Mouse (Mus musculus): ENCODE measurements at regions not wholly inside any gene's neighbourhood (a gene's known extent, or its start where the extent isn't known, plus 50 kb on each side); places are given as distances from the start of the nearest gene placed in this dataset.

DNA sequence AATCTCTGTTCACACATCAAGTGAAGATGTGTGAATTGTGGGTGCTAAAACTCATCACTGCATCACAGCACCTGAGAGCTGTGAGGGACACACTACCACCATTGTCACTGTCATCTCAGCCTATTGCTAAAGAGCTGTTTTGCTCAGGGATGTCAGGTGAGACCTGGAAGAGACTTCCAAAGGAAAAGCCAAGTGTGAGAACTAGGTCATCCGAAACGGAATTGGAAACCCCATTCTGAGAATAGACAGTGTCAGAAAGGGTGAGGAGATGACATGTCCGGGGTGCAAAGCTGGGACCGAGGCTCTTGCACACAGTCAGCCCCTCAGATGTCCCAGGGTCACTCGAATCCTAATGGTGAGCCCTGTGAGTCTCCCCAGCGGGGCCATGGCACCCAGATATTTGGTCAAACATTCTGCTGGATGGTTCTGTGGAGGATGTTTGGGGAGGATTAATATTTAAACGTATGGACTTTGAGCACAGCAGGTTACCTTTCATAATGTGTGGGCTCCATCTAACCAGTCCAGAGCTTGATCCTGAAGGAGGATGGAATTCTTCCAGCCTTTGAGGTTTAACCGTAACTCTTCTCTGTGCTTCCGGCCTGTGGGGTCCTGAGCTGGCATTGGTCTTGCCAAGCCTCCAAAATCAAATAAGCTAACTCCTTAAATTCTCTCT lies 150.3 kb downstream of the Rpl14 start:
- in situ Hi-C loops (cut with MboI, MseI) = no loop called here

DNA sequence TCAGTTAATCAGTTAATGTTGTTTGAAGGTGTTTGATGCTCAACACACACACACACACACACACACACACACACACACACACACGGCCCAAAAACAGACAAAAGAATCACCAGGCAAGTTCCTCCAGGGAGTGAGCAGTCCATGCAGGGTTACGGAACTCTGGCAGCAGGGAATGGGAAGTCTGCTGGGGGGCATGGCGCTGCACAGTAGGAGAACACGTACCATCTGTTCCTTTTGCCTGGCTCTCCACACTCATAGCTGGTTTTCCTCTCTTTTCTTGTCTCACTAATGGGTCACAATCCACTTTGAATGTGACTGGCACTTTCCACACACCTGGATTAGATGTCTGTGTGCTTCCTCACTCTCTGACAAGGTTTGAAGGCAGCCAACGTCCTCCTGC lies 151.8 kb downstream of the Rpl14 start:
- in situ Hi-C loops (cut with MboI, MseI) = no loop called here

DNA sequence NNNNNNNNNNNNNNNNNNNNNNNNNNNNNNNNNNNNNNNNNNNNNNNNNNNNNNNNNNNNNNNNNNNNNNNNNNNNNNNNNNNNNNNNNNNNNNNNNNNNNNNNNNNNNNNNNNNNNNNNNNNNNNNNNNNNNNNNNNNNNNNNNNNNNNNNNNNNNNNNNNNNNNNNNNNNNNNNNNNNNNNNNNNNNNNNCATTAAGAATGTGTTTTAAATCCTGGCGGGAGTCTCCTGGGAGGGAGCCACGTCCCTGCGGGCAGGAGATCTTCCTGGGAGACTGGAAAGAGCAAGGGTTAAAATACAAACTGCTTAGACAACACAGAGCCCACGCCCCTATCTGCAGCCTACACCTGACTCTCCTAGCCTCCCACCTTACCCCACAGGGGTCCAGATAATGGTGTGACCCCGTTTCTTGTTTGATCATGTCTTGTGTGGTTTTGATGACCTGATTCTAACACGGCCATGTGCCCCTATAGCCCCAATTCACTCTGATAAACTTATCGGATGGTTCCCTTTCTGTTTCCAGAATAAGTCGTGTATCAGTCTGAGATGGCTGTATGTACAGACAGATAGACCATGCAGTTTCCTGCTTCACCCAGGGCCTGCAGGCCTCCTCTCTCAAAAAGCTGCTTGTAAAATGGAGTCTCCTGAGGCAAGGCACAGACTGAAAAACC lies 160.8 kb downstream of the Rpl14 start:
- in situ Hi-C loops (cut with MboI, MseI) = no loop called here

DNA sequence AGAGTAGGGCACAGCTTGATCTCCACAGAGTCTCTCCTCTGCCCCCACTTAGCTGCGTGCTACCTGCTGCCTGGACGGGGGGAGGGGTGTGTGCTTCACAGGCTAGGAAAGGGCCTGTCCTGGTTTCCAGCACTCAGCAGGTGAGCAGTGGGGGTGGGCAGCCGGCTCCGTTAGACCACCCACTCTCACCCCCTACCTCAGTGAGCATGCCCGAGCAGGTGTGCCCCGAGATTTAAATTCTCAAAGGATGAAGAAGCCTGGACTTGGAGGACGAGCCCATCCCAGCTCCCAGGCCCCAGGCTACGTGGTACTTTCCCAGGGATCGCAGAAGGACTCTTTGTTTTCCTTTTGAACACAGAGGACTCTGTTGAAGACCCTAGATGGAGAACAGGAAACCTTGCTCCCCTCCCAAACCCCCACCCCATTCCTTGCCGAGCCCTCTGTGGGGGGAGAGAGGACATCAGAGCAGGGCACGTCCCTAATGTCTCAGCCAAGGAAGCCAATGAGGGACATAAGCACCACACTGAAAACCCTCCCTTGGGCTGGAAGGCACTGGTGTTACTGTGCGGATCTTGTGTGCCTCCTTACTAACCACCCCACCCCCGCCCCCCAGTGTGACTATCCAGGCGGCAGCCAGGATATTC lies 161.5 kb downstream of the Rpl14 start:
- in situ Hi-C loops (cut with MboI, MseI) = no loop called here

DNA sequence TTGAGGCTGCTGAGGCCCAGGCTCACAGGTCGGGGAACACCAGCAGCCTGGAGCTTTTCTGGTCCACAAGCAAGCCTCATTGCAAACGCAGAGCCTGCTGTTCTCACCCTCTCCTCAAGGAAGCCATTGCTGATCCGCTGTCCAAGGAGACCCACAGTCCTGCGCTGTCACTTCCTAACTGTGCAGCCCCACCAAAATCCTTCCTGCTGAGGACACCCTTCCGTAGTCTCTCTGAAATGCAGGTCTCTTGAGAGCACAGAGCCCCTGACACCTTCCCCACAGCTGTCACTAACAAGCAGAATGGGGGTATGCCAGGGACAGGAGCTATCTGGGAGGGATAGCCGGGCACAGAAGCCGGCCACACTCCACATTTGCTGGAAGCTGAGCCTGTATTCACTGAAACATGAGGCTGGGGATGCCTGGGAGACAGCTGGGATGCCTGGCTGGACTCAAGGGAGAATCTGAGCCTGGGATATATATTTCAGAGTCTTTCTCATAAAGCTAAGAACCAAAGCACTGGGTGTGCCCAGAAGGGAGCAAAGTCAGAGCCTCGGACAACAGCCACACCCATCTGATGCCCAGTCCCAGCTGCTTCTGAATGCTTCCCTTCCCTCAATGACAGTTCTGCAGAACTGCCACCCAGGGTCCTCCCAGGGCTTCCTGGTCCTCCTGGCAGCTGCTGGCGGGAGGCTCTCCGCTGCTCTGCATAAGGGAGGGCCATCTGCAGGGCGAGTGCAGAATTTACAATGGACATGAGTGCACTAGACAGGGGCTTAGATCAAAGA lies 162.6 kb downstream of the Rpl14 start:
- in situ Hi-C loops (cut with MboI, MseI) = no loop called here

DNA sequence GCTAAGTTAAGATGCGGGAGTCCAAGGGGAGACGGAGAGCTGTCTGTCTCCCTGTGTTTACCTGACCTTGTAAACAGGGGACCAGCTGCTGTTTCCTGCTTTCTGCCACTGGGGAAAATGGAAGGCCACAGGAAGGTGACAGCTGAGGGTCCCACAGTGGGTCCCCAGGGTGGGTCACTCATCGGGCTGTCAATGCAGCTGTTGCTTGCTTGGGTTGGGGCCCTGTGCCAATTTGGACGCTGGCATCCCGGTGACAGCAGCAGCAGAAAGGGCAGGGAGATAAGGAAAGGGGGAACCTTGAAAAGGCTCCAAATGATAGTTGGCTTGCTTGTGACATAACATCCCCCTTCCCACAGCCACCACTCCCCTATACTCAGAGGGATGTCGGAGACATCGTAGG lies 164.0 kb downstream of the Rpl14 start:
- in situ Hi-C loops (cut with MboI, MseI) = no loop called here

DNA sequence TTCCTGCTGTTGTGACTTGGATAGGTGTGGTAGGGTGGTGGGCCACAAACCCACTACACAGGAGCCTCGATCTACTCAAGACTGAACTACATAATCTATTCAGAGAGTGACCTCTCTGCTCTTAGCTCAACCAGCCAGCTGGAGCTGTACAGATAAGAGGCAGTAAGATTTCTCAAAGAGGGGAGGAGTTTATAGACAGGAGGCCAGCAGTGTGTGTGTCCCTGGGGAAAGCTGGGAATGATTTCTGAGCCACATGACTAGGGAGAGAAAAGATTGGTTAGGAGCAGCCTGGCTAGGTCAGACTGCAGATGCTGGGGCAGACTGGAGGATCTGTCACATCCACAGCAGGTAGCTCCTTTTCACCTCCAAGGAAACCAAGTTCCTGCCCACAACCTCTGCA lies 166.7 kb downstream of the Rpl14 start:
- in situ Hi-C loops (cut with MboI, MseI) = no loop called here

DNA sequence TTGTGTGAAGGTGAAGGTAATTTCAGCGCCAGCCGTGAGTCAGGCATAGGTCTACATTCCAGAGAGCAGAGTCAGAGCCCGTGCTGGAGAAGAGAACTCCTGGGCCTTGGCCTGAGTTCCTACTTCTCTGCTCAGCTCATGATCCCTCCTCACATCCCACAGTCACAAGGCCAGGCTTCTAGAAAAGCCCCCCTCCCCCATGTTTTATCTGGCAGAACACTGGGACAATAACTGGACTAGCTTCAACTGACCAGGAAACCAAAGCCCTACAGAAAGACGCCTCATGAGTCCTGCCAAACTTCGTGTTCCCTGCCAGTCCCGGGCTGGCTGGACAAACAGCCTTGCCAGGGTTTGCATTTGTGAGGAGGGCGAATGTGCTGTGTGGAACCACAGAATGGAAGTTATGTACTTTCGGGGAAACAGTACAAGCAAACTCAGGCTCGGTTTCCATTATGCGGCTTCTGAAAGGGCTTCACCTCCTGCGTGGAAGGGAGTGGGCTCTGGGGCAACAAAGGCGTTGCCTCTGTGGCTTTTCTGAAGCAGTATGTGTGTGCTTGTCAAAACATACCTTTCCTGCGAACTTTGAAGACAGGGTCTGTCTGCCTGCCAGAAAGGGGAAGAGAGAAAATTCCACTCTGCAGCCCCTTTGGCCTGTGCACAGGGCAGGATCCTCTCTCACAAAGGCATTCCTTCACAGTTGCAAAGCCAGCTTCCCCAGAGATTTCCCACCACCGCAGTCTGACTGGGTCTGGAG lies 168.1 kb downstream of the Rpl14 start:
- in situ Hi-C loops (cut with MboI, MseI) = no loop called here

DNA sequence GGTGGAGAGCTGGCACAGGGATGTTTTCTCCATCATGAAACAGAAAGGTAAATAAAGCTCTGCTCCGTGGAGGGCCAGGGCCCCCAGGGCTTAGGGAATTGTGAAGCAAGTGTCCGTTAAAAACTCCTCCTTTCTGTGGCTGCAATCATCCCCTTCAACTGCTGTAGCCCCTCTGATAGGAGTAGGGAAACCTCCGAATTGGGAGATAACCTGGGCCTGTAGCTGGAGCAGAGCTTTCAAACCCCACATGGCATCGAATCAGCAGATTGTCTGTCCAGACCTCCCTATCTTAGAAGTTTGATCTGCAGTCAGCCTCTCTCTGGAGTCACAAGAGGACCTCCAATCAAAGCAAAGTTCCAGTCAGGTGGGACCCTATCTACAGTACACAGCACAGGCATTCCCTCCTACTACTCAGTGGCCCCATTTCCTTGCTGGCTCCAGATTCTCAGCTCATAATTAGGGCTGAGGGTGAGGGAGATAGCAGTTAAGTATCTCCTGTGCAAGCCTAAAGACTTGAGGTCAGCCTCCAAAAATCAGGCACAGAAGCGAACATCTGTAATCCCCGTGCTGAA lies 168.8 kb downstream of the Rpl14 start:
- in situ Hi-C loops (cut with MboI, MseI) = no loop called here

DNA sequence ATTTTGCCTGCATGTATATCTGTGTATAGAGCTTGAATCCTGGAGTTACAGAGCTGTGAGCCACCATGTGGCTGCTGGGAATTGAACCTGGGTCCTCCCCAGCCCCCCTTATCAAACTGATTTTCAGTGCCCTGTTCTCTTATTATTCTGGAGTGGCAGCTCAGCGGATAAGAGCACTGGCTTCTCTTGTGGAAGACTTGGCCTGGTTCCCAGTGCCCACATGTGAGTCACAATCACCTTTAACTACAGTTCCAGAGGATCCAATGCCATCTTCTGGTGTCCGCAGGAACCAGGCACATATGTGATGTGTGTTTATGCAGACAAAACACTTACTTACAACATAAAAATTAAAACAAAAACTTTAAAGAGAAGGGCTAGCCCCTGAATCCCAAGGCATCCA lies 170.3 kb downstream of the Rpl14 start:
- in situ Hi-C loops (cut with MboI, MseI) = no loop called here

DNA sequence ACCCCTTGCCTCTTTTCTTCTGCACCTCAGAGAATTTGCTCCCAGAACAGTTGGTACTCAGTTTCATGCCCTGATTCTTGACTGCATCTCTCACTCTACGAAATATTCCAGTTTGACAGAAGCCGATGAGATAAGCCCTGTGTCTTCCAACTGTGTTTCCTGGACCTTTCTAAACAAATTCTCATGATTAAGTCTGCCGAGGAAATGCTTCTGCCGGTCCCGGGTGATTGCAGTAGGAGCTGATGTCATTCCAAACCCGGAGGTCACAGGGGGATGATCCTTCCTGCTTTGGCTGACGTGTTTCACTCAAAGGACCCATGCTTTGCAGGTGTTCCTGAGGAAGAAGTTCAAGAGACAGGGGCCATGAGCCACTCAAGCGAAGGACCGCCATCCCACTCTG lies 172.2 kb downstream of the Rpl14 start:
- in situ Hi-C loops (cut with MboI, MseI) = no loop called here

DNA sequence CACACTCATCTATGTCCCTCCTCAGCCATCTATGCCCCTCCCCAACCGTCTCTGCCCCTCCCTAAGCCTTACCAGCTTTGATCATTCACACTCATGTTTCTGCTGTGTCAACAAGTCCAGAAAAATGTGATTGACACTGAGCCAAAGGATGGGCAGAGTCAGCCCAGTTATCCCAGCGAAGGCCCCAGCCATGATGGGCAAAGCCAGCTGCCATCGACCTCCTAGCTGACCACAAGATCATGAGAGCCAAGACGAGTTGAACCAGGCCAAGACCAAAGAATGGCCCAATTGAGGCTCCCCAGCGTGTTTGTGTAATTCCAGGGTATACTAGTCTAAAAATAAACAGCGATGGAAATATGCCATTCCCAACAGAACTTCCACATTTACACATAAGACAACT lies 174.4 kb downstream of the Rpl14 start:
- in situ Hi-C loops (cut with MboI, MseI) = no loop called here

DNA sequence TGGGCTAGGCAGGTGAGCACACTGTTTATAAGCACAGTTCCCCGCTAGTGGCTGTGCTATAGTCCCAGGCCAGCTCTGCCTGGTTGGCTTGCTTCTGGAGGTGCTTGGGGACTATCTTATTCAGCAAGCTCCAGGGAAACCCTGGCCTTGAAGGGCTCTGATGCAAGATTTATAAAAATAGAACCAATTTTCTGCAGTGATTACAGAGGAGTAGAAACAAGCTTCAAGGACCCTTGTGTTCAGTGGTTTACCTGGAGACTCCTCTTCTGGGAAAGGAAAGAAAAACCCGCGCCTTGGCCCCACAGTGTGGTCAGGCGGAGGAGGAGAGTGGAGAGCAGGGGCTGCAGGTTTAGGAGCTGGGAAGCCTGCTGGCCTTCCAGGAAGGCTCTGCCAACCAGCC lies 178.2 kb upstream of the Ctnnb1 start:
- in situ Hi-C loops (cut with MboI, MseI) = no loop called here

DNA sequence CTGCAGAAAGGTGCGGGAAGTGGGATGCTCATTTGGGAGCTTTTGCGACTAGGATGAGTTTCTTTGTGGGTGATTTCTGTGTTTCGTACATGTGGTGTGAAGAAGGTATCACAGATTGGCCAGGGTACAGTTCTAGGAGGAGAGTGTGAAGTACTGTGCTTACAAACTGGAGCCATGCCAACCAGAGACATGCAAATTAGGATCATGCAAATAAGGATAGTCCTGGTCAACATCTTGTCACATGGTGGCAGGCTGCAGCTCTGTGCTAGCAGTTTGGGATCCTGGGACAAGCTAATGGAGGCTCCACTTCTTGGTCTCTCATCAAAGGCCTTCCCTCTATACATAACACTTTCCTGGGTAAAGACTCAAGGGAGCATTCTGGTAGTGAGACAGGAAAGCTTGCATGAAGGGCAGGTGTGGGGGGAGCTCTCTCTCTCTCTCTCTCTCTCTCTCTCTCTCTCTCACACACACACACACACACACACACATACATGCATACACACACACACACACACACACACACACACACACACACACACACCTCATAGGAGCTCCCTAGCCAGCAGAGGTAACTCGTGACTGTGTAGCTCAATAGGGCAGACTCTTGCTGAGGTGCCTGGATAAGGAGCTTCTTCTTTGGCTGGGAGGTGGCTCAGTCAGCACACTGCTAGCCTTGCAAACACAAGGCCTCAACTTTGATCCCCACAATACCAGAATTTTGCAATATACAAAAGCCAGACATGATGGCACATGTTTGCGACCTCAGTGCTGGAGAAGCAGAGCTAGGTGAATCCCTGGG lies 177.1 kb upstream of the Ctnnb1 start:
- in situ Hi-C loops (cut with MboI, MseI) = no loop called here

DNA sequence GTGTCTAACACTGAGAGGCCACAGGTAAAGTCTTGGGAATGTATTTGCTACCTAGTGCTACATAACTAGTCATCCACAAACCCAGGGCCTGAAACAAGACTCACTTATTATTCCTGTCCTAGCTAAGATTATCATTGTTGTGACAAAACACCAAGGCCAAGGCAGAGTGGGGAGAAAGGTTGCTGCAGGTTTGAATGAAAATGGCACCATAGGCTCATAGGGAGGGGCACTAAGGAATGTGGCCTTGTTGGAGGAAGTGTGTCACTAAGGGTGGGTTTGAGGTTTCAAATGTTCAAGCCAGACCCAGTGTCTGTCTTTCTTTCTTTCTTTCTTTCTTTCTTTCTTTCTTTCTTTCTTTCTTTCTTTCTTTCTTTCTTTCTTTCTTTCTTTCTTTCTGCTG lies 174.9 kb upstream of the Ctnnb1 start:
- in situ Hi-C loops (cut with MboI, MseI) = no loop called here

DNA sequence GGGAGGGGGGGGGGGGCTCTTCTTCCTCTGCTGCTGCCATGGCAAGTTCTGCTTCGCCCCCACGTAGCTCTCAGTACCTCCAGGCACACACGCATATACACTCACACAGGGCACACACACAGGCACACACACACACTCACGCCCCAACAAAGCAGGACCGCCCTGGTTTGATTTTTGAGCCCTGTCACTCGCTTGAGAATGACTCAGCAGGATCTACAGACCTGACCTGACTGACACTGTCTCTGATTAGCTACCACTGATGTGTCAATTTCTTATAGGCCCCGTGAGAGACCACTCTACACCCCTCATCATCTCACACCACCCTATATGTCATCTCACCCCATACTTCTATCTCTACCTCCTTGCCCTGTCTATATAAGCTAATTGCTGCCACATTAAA lies 173.5 kb upstream of the Ctnnb1 start:
- in situ Hi-C loops (cut with MboI, MseI) = no loop called here

DNA sequence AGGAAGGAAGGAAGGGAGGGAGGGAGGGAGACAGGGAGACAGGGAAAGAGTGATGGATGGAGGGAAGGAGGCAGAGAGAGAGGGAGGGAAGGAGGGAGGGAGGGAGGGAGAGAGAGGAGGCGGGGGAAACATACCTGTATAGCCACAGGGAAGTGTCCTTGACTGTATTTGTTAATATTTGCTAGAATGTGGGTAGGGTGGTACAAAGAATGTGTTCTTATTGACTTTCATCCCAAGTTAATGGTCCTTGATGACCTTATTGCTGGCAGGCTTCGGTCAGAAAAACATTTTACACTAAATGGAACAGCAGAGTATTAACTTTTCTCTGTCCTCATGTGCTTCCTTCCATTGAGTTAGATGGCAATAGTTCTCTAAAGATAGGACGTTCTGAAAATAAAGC lies 171.0 kb upstream of the Ctnnb1 start:
- in situ Hi-C loops (cut with MboI, MseI) = no loop called here

DNA sequence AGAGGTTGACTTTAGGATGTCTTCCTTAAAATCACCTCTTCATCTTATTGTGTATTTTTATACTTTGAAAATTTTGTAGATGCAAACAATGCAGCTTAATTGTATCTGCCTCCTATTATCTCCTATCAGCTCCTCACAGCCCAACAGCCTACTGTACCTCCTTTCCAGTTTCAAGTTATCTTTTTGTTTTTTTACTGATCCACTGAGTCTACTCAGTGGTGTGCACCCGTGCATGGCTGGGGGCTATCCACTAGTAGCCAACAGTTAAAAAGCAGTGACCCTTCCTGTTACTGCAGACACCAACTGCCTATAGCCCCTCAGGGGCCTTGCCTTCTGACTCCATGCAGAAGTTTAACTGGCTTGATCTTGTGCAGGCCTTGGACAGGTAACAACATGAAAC lies 170.4 kb upstream of the Ctnnb1 start:
- in situ Hi-C loops (cut with MboI, MseI) = no loop called here

DNA sequence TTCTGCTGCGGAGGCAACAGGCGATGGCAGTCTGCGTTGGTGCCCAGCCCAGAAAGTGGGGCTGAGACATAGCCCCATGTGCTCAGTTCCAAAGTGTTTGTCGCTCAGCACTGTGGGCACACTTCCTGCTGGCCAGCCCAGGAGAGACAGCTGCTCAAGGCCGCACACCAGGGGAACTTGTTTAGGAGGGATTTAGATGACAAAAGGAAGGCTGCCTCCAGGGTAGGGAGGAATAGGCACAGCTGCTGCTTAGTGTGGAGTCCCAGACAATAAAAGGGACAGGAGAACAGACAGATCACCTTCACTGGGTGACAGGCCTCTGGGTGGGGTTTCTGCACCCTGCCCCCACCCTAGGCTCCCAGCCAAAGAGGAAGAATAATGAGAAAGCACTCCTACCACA lies 169.2 kb upstream of the Ctnnb1 start:
- in situ Hi-C loops (cut with MboI, MseI) = no loop called here

DNA sequence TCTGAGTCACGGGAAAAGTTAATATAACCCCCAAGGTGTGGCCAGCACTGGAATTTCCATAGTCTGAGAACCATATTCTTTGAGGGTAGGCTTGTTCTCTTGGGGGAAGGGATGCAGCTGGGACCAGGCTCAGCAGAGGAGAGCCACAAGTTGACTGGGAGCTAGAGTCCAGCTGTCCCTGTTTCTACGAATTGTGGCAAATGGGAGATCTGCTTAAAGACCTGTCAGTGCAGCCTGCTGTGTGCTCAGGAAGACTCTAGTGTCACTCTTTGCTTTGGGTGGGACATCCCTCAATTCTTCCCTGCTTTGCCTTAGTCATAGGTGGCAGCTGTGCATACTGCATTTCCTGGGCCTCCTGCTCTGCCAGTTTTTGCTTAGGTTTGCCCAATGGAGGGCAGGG lies 165.2 kb upstream of the Ctnnb1 start:
- in situ Hi-C loops (cut with MboI, MseI) = no loop called here

DNA sequence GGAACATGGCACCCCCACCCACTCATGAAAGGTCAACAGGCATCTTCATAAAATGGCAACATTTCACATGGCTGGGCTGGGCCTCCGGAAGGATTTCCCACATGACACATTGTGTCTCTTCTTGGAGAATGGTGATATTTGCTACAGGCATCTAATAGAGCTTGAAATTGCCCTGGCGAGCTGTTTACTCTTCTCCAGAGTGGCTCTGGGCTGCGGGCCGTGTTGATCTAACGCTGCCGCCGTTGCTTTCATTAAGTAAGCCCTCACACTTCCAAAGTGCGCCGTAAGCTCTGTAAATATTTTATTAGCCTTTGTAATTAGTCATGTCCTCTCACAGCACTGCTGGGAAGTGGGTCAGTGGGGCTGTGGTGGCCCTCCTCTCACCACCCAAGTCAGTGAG lies 164.4 kb upstream of the Ctnnb1 start:
- in situ Hi-C loops (cut with MboI, MseI) = no loop called here
